Comparison of ENCODE assay signal across 17 mouse cellular contexts in the genomic region with DNA sequence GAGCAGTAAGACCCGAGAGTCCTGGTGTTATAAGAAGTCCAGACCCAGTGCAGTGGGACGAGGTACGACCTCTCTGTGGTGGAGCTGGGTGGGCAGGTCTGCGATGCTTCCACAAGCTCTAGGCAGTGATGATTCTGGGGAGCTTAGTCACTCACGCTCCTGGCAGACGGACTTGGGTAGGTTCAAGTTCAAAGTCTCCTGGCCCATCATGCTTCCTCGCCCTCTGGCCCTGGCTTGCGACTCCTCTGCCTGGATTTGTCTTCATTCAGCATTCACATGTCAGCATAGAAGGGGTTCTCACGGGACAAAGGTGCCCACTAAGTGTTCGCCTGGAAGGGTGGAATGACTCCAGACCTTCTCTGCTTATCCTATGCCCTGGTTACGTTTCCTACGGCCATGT.
"Had no signal": no experiment of that assay in that cellular context is flagged by ENCODE, and none has a peak within 500 bp of the region (broad histone marks: within the 10 kb centered on the region; RNA-seq: fewer than 3 reads in every experiment).

No protein-coding gene starts in this region.

- H3K27ac ChIP-seq: intestine, embryonic 15.5 days; layer of hippocampus, adult 2 months; limb, embryonic 12.5 days; lung, embryonic 15.5 days; macrophage; midbrain, embryonic 15.5 days; neural tube, embryonic 12.5 days; stomach, embryonic 15.5 days had no signal

- H3K4me3 ChIP-seq: intestine, embryonic 15.5 days; layer of hippocampus, adult 2 months; limb, embryonic 12.5 days; lung, embryonic 15.5 days; megakaryocyte, embryonic 14.5 days; midbrain, embryonic 15.5 days; neural tube, embryonic 12.5 days; stomach, embryonic 15.5 days had no signal

- H3K9me3 ChIP-seq: intestine, embryonic 15.5 days; limb, embryonic 12.5 days; lung, embryonic 15.5 days; midbrain, embryonic 15.5 days; neural tube, embryonic 12.5 days; stomach, embryonic 15.5 days had no signal

- H3K9ac ChIP-seq: intestine, embryonic 15.5 days; limb, embryonic 12.5 days; liver, postnatal 0 days; lung, embryonic 15.5 days; midbrain, embryonic 15.5 days; neural tube, embryonic 12.5 days; stomach, embryonic 15.5 days had no signal

- H3K4me2 ChIP-seq: intestine, embryonic 15.5 days; limb, embryonic 12.5 days; liver, embryonic 11.5 days; lung, embryonic 15.5 days; midbrain, embryonic 11.5 days; midbrain, embryonic 15.5 days; neural tube, embryonic 12.5 days; stomach, embryonic 15.5 days had no signal

- H3K4me1 ChIP-seq: intestine, embryonic 15.5 days; limb, embryonic 12.5 days; midbrain, embryonic 15.5 days; neural tube, embryonic 12.5 days had no signal

- H3K36me3 ChIP-seq: intestine, embryonic 15.5 days; limb, embryonic 12.5 days; lung, embryonic 15.5 days; midbrain, embryonic 15.5 days; neural tube, embryonic 12.5 days; stomach, embryonic 15.5 days had no signal

- H3K27me3 ChIP-seq: intestine, embryonic 15.5 days; limb, embryonic 12.5 days; lung, embryonic 15.5 days; megakaryocyte, embryonic 14.5 days; midbrain, embryonic 15.5 days; neural tube, embryonic 12.5 days; stomach, embryonic 15.5 days had no signal

- DNase-seq: liver, postnatal 0 days; lung, postnatal 14 days; right cerebral cortex, postnatal 4 days; spleen, adult 18-20 months; thymus, adult 2 months; thymus, postnatal 25 days had no signal

- ATAC-seq: intestine, embryonic 15.5 days; liver, postnatal 0 days; midbrain, embryonic 15.5 days had no signal
